Mouse (Mus musculus) spleen, postnatal 10 days (tissue): ENCODE measurements around the gene Cgnl1.

Experiments
- DNase-seq, 2 experiments: peaks; one replicate each; pipeline ENCODE4 v3.0.0; 2021 to 2022; ENCODE audit warnings: low spot score in 2 of 2

Gene Cgnl1

DNA sequence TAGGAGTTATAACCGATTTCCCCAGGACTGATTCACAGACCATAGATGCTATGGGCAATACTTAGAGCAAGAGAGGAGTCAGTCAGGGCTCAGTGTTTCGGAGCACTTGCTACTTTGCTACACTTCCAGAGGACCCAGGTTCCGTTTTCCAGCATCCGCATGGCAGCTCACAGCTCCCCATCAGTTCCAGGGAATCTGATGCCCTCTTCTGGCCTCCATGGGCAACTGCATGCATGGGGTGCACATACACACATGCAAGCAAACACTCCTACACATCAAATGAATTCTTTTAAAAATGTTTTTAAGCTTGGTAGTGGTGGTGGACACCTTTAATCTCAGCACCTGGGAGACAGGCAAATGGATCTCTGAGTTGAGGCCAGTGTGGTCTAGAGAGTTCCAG is 98.9 kb downstream of the Cgnl1 start:
- DNase-seq: no peak

DNA sequence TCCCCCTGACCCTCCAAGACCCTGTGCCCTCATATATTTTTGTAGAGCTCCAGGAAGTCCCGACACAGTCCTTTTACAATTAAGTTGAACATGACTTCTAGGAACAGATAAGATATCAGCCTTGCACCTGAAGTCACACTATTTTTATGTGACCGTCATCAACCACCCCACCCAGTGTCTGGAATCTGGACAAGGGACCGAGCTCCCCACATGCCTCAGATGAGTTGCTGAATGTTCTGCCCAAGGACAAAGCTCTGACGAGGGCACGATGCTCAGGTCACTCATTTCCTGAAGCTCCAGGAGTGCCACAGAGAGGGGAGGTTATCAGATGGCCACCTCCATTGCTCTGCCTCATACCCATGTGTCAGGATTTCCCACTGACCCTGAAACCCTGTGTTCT is 100.7 kb downstream of the Cgnl1 start:
- DNase-seq: no peak

DNA sequence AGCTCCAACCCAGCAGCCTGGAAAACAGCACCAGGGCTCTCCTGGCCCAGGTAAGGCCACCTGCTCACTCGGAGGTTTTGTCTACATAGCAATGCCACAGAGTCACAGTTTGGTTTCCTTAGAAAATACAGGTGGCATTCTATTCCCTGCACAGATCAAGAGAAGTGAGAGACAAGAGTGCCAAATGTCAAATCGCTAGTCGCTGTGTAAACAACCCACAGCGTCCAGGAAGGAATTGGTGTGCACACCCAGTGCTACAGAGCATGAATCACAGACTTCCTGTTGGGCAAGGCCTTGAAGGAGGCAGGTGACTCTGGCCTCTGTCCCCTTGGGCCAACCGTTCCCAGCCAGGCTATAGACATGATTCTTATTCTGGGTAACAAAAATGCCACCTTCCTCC is 103.8 kb downstream of the Cgnl1 start:
- DNase-seq: no peak

DNA sequence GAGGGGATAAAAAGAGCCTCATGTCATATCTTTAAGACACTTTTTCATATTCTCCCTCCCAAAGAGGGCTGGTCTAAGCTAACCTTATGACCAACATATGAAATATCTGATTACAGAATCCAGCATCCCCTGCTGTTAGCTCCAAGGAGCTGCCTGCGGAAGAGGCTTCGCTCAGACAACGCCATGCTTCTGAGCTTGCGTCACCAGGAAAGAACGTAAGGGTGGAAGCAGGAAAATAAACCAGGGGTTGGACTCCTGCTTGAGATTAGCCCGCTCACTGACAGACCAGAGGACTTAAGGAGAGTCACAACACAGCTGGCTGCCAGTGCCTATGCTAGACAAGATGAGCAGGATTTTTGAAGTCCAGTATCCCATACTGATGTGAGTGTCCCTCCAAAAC is 105.0 kb downstream of the Cgnl1 start:
- no peak for DNase-seq

DNA sequence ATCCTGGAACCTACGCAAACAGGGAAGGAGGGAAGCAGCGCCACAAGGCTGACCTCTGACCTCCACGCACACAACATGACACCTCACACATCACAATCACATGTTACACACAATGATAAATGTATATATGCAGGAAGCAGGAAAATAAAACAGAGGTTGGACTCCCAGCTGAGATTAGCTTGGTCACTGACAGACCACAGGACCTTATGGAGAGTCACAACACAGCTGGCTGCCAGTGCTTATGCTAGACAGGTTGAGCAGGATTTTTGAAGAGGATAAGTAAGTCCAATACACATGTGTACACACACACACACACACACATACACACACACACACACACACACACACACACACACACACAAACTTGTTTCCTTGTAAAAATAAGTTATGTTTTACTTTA is 105.9 kb downstream of the Cgnl1 start:
- no peak for DNase-seq

DNA sequence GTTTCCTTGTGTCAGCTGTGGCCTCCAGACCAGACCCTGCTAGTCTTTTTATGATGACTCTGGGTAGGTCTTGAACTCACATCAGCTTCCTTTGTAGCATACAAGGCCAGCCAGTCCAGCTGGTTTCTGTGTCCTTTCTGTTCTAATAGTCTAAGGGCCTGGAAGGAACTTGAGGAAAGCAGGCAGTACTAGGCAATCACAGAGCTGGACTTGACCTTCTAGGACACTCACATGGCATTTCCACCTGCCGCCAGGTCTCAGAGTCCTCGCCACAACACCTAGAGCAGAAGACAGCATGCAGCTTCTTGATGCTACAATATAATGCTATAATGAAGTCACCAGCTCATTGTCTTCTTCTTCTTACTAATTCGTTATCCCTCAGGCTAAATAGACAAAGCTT is 106.5 kb downstream of the Cgnl1 start:
- DNase-seq: no peak

DNA sequence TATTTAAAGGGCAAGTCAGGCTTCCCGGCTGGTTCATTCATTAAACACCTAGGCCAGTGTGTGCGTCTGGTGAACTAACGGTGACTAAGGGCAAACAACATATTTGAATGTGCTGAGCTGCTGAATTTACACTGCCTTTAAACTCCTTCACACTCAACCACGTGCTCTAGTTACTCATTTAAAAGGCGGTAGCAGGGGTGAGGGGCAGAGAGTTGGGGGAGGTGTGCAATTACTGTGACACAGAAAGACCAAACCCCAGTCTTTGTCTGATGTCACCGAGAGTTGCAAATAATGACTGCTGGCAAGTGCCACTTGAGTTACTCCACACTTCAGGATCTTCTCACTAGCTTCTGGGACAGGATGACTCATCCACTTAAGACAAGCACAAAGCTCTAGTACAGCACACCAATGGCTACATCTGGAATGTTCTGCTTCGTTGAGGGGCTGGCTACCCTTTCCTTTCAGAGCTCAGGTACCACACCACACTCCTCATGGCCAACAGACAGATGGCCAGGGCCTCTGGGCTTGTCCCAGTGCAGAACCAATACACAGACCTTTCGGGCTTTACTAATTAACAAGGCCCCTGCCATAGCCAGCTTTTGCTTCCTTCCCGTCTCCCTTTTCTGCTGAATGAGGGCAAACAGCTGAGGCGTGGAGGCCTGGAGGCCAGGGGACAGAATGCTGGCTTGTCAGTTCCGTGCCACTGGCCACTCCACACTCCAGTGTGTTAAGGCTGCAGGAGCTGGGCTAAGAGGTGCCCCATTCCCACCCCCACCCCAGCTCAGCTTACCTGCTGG is 107.8 kb downstream of the Cgnl1 start:
- DNase-seq: no peak

DNA sequence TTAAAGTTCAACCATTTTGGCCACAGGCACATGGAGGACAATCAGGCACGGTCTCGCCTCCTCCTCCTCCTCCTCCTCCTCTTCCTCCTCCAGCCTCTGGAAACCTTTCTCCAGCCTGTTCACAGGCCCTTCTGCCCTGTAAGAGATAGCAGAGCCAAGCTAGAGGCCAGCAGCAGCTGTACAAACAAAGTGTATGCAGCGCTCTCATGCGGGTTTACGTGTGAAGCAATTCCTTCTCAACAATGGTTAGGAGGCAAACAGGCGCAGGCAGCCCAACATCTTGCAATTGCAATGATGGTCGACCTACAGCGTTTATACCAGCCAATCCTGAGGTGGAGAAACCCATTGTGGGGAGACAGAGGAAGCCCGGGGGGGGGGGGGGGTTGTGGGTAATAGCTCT is 110.9 kb downstream of the Cgnl1 start:
- no peak for DNase-seq

DNA sequence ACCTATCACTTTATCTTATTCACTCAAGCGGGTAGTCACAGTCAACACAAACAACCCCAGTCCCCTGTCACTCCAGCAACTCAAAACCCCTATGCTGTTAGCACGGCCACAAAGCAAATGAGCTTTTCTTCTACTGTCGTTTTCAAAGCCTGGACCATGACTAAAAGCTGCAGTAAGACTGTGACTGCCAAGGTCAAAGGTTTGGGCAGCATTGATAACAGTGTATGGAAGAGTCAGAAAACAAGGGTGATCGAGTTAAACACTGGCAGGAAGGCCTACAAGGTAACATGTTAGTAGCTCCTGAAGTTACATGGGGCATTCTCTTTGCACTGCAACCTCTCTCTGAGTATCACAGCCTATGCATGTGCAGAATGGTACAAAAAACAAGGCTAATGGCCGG is 111.7 kb downstream of the Cgnl1 start:
- no peak for DNase-seq

DNA sequence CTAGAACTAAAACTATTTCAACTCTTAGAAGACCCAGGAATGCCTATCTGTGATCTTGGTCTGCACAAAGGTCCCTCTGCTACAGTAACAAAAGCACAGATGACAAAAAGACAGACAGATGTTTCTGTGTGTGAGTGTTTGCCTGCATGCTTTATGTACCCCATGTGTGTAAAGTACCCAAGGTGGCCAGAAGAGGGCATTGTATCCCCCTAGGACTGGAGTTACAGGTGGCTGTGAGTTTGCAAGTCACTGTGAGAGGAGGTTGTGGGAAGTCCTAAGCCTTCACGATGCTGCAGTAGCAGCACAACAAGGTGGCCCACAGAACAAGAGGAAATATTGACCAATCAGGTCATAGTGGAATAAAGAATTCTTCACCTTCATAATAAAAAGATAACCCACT is 114.2 kb downstream of the Cgnl1 start:
- no peak for DNase-seq

DNA sequence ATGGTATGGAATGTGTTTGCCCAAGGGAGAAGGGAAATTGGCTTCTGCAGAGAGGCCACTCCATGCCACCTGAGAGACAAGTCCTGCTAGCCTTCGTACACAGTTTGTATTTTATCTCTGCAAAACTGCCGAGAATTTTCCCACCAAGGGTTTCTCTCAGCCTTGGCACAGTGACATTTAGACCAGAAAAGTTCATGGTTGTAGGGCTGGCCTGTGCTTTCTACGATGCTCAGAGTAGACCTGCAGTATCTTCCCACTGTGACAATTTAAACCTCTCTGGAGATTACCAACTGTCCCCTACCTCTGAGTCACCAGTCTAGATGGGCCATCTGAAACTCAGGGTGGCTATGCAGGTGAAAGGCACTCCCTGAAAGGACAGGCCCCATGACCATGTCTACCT is 116.5 kb downstream of the Cgnl1 start:
- DNase-seq: no peak

DNA sequence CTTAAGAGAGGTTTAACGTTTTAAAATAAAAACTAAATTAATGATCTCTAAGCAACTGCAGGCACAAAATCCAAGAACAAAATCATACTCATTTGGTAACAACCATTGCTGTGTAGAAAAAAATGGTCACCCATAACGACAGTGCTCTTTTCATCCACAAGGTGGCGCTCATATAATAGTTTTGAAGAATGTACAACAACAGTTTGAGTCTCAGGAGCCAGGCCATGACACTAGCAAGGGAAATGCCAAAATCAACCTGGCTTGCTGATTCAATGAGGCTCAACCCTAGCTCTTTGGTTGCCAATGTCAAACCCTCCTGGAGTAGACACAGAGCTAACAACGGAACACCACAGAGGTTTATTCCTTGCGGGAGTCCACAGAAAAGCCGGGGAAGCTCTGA is 125.3 kb downstream of the Cgnl1 start:
- DNase-seq: peak; percentile 36 to 72

DNA sequence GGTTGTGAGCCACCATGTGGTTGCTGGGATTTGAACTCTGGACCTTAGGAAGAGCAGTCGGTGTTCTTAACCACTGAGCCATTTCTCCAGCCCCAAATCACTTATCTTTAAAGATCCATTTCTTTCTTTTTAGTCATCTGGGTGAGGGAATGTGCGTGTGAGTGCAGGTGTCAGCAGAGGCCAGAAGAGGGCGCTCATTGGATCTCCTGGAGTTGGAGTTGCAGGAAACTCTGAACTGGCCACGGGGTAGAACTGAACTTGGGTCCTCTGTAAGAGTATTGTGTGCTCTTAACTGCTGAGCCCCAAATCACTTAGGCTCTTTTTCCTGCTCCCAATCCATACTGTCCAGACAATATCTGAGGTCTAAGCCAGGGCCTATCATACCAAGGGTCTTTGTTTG is 127.8 kb downstream of the Cgnl1 start:
- no peak for DNase-seq

DNA sequence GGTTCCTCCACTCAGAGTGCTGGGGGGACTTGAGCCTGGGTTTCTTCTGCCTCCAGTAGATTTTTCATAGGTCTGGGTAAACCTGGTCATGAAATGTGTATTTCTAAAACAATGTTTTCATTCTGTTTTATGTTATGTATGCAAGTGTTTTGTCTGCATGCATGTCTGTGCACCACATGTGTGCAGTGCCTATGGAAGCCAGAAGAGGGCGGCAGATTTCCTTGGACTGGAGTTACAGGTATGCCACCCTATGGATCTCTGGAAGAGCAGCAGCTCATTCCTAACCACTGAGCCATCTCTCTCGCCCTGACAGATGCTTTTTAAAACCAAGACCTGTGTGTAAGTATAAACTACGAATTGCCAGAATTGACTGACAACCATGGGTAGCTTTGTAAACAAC is 129.1 kb downstream of the Cgnl1 start:
- DNase-seq: no peak

DNA sequence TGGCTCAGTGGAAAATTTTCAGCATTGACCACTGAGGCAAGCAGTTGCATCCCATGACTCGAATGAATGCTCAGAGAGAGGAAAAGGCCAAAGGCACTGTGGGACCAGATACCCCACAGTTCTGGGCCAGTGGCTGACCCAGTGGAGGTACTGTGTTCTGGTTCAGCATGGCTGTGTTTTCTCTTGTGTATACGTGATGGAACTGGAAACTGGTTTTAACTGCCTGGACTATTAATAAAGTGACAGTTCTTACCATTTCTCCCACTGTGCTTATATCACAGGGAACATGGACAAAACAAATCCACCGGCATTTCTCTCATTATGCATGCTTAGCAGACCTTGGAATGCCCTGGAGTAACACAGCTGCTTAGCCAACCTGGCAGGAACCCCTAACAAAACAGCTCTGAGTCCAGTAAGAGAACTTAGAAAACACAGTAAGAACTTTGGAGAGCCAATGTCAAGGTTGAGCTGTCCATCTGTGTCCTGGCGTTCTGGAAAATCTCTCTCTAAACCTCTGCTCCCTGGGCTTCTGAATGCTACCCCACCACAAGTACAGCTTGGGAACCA is 131.0 kb downstream of the Cgnl1 start:
- no peak for DNase-seq

DNA sequence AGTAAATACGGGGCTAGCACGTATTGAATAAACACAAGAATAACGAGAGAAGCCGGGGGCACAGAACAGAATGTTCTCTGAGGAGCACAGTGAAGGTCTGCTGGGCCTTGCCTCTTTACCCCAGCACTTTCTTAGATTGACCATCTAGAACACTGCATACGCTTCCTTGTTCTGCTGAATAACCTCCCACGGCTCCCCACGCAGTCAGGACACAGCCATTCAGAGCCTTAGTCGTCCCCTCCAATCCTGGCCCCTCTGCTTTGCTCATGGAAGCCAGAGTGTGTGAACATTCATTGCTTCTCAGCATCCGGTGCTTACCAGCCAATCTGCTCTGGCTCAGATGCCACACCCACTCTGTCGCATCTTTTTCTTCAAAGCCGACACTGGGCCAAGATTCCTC is 133.2 kb downstream of the Cgnl1 start:
- no peak for DNase-seq

DNA sequence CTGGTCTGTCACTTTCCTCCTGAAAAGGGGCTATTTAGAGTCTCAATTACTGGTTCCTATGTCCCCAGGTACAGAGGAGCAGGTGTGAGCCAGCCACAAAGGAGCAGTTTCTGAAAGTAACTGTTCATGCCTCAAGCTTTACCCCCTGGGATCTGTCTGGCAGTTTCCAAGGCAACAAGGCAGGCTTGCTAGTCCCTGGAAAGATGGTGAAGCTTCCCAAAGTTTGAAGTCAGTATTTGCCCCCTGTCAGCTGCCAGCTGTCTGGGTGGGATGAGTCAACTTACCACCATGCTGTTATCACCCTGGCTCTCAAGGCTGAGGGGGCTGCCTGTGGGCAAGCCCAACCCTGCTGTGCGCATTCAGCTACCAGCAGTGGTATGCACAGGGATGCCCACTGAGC is 134.5 kb downstream of the Cgnl1 start:
- DNase-seq: no peak

DNA sequence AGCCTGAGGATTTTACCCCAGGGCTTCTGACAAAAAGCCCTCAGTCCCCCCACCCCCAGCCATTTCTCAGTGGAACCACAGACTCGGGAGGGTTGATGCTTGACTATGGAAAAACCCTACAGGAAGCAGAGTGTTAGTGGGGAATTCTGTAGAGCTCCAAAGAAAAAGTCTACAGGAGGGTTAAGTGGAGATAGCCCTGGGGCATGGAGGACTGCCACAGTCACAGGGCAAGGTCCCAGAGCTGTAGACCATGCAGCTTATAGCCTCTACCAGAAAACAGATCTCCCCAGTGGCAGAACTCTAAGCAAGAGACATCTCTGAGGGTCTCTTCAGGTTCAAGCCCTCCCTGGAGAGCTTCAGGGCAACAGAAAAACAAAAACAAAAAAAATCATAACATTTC is 135.8 kb downstream of the Cgnl1 start:
- DNase-seq: no peak

DNA sequence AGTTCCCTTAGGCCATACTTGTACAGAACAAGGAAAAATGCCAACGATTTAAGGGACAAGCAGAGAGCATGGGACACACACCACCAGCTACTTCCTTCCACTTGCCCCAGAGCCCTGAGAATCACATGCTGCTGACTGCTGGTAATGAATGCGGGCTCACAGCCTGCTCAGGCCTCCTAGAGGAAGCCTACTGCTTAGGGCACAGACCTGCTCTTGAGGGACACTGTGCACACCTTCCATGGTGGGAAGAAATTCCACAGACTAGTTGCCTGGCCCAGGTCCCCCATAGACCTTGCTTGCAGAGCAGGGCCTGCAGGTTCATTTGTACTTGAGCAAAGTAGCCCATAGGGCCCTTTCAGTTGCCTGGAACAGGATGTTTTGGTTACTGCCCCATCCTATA is 136.5 kb downstream of the Cgnl1 start:
- no peak for DNase-seq

DNA sequence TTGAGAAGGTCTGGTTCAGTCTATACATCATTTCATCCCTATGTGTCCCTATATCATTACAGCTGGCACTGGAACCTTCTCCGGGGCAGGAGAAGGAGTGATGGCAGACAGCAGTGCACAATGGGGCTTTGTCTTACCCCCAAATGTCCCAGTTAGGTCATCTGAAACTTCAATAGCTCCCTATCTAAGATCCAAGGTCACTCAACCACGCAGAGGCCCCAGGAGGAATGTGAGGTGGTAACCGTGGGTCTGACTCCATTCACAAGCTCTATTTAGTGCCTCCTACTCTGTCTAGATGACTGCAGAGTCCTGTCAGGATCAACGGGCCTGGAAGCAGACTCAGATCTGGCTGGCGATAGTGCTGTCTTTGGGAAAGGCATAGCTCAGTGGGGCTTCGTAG is 142.5 kb downstream of the Cgnl1 start:
- no peak for DNase-seq

DNA sequence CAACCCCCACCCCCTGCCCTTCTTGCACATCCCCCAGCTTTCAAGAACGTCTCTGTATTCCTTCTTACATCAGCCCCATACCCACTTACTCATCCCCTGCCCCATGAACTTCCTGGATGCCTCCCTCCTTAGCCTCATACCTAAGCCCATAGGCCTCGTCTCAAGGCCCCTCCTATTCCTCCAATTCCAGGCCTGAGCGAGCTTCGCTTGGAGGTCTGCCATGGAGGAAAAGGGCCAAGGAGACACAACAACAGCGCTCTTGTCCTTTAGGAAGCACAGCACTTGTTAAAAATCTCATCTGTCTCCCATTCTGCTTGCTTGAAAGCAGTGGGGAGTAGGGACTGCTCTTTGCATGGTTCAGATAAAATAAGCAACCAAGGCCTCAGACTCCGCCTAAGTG is 143.1 kb downstream of the Cgnl1 start:
- no peak for DNase-seq

DNA sequence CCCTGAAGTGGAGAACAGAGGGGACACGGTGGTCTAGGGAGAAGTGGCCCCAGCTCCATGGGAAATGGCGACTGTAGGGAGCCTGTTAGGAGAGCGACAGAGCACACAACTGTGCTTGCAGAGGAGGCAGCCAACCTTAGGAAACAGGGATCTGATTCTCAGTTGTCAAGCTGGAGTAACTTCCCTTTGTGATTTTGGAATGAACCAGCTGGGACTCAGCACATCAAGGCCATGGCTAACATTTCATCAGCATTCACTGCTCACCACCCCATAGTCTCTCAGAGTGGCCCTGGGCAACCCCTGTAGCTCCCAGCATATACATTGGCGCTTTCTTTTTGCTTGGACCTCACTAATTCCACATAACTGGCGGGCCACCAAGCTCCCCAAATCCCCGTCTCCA is 145.4 kb downstream of the Cgnl1 start:
- DNase-seq: no peak

DNA sequence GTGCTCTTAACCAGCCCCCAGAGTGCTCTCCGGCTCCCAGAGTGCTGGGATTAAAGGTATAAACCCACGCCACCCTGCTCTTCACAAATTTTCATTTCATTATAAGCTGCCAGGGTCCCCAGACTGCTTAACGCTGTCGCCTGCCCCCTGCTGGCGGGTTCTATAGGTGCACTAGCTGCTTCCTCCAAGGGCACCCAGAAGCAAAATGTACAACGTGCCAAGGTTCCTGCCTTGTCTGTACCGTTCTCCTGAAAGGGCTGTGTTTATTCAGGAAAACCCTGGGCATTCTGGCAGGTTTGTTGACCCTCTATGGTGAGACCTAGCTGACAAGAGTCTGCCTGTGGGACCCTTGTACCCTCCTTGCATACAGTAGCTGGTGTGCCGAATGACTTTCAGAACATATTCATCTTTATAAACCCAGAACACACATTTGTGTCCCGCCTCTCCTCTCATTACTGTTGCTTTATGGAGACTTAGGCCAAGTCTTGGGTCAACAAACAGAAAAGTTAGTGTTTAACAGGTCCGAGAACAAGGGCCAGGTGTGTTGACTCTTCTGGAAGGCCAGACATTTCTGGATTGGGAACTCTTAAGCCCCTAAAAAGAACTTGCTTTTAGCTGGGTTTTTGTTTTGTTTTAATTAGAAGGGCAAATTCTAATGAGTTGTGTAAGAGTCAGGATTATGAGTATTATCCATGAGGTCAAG is 146.5 kb downstream of the Cgnl1 start:
- peak; percentile 31 to 80 for DNase-seq
